Mouse (Mus musculus): ENCODE results near the gene Phf3. TPM values are rescaled to one million over a fixed set of nuclear protein-coding genes. Genes with fewer than 3 reads are reported as not detected.

Gene Phf3
- polyA plus RNA-seq, 1 experiment from 2014 or later, result 44.9 TPM

GRCm38 (mm10) chr1:30790220-30790619, 83.5 kb downstream of the Phf3 start:
- H3K9me3 ChIP-seq, result no peaks in the 10 kb centered on the region
- no peaks in the 10 kb centered on the region for H3K27me3 ChIP-seq
- no peak overlapping the region for H3K27ac ChIP-seq
- H3K36me3 ChIP-seq, result no peaks in the 10 kb centered on the region
- H3K9ac ChIP-seq (replicated peaks), result no peak overlapping the region
- WGBS, result 84% methylated on average over 1 of the region's 1 CpGs
- H3K4me2 ChIP-seq, result no peak overlapping the region
- H3K4me1 ChIP-seq (replicated peaks), result no peaks in the 10 kb centered on the region
- ATAC-seq (ENCODE audit: insufficient number of reproducible peaks, insufficient read depth, low FRiP score, low TSS enrichment, low read depth), result no peak
- no peak overlapping the region for H3K4me3 ChIP-seq (replicated peaks)

- H3K4me2 ChIP-seq, result no peak overlapping the region
- H3K27ac ChIP-seq, result no peak overlapping the region
- no peaks in the 10 kb centered on the region for H3K36me3 ChIP-seq
- 81% methylated on average over 1 of the region's 1 CpGs for WGBS
- no peak for ATAC-seq (ENCODE audit: insufficient number of reproducible peaks, insufficient read depth, low FRiP score, low TSS enrichment, low read depth)
- no peaks in the 10 kb centered on the region for H3K9me3 ChIP-seq
- H3K4me1 ChIP-seq (replicated peaks), result no peaks in the 10 kb centered on the region
- H3K4me3 ChIP-seq (replicated peaks), result no peak overlapping the region
- no peak overlapping the region for H3K9ac ChIP-seq (replicated peaks)
- no peaks in the 10 kb centered on the region for H3K27me3 ChIP-seq
These were observed 84.0 kb downstream of the Phf3 start for GRCm38 (mm10) chr1:30789689-30790088.

- WGBS, result 69% methylated on average over 2 of the region's 2 CpGs
- Histone ChIP-seq H3K9ac (replicated peaks) (no peak overlapping the region), H3K36me3 (no peaks in the 10 kb centered on the region), H3K9me3 (no peaks in the 10 kb centered on the region), H3K4me1 (replicated peaks) (no peaks in the 10 kb centered on the region), H3K27ac (no peak overlapping the region), H3K4me3 (replicated peaks) (no peak overlapping the region), H3K27me3 (no peaks in the 10 kb centered on the region), H3K4me2 (no peak overlapping the region)
- ATAC-seq (ENCODE audit: insufficient number of reproducible peaks, insufficient read depth, low FRiP score, low TSS enrichment, low read depth), result no peak
These were observed 84.7 kb downstream of the Phf3 start for GRCm38 (mm10) chr1:30789001-30789400.

- no peak overlapping the region for H3K27ac ChIP-seq
- WGBS, result 90% methylated on average over 9 of the region's 9 CpGs
- ATAC-seq (ENCODE audit: insufficient number of reproducible peaks, insufficient read depth, low FRiP score, low TSS enrichment, low read depth), result no peak
These were observed 87.1 kb downstream of the Phf3 start for GRCm38 (mm10) chr1:30786583-30786982.

GRCm38 (mm10) chr1:30783741-30784140, 90.0 kb downstream of the Phf3 start:
- WGBS, result 80% methylated on average over 6 of the region's 6 CpGs
- no peak overlapping the region for H3K4me2 ChIP-seq
- ATAC-seq (ENCODE audit: insufficient number of reproducible peaks, insufficient read depth, low FRiP score, low TSS enrichment, low read depth), result no peak
- no peaks in the 10 kb centered on the region for H3K36me3 ChIP-seq
- no peak overlapping the region for H3K9ac ChIP-seq (replicated peaks)
- H3K27me3 ChIP-seq, result no peaks in the 10 kb centered on the region
- H3K9me3 ChIP-seq, result no peaks in the 10 kb centered on the region
- H3K4me3 ChIP-seq (replicated peaks), result no peak overlapping the region
- H3K4me1 ChIP-seq (replicated peaks), result no peaks in the 10 kb centered on the region
- H3K27ac ChIP-seq, result no peak overlapping the region

More at GRCm38 (mm10) chr1:30786583-30786982, 87.1 kb downstream of the Phf3 start:
- Histone ChIP-seq H3K9me3 (no peaks in the 10 kb centered on the region), H3K4me3 (replicated peaks) (no peak overlapping the region), H3K27me3 (no peaks in the 10 kb centered on the region), H3K9ac (replicated peaks) (no peak overlapping the region), H3K4me2 (no peak overlapping the region), H3K36me3 (no peaks in the 10 kb centered on the region), H3K4me1 (replicated peaks) (no peaks in the 10 kb centered on the region)

- Histone ChIP-seq H3K27ac (no peak overlapping the region), H3K4me3 (replicated peaks) (no peak overlapping the region), H3K4me1 (replicated peaks) (no peaks in the 10 kb centered on the region), H3K9ac (replicated peaks) (no peak overlapping the region), H3K36me3 (no peaks in the 10 kb centered on the region), H3K9me3 (no peaks in the 10 kb centered on the region), H3K4me2 (no peak overlapping the region), H3K27me3 (no peaks in the 10 kb centered on the region)
- 46% methylated on average over 6 of the region's 6 CpGs for WGBS
- ATAC-seq (ENCODE audit: insufficient number of reproducible peaks, insufficient read depth, low FRiP score, low TSS enrichment, low read depth), result no peak
These were observed 93.4 kb downstream of the Phf3 start for GRCm38 (mm10) chr1:30780293-30780692.

GRCm38 (mm10) chr1:30779562-30779961, 94.2 kb downstream of the Phf3 start:
- ATAC-seq (ENCODE audit: insufficient number of reproducible peaks, insufficient read depth, low FRiP score, low TSS enrichment, low read depth), result no peak
- H3K9ac ChIP-seq (replicated peaks), result no peak overlapping the region

GRCm38 (mm10) chr1:30778374-30779005, 95.2 kb downstream of the Phf3 start:
- Histone ChIP-seq H3K36me3 (no peaks in the 10 kb centered on the region), H3K9ac (replicated peaks) (no peak overlapping the region), H3K4me1 (replicated peaks) (no peaks in the 10 kb centered on the region), H3K4me3 (replicated peaks) (no peak overlapping the region), H3K27me3 (no peaks in the 10 kb centered on the region), H3K27ac (no peak overlapping the region), H3K4me2 (0 out of 2 replicates have a peak overlapping the region, but pooled peaks have one; percentile 32), H3K9me3 (no peaks in the 10 kb centered on the region)
- peak; percentile 56; the same call in 1 of the 2 replicates for ATAC-seq (ENCODE audit: insufficient number of reproducible peaks, insufficient read depth, low FRiP score, low TSS enrichment, low read depth)
- WGBS, result 19% methylated on average over 14 of the region's 14 CpGs

More at GRCm38 (mm10) chr1:30779562-30779961, 94.2 kb downstream of the Phf3 start:
- no peaks in the 10 kb centered on the region for H3K9me3 ChIP-seq
- H3K27me3 ChIP-seq, result no peaks in the 10 kb centered on the region
- no peak overlapping the region for H3K4me2 ChIP-seq
- no peak overlapping the region for H3K27ac ChIP-seq
- H3K4me1 ChIP-seq (replicated peaks), result no peaks in the 10 kb centered on the region
- 86% methylated on average over 3 of the region's 3 CpGs for WGBS
- no peaks in the 10 kb centered on the region for H3K36me3 ChIP-seq
- no peak overlapping the region for H3K4me3 ChIP-seq (replicated peaks)

- Histone ChIP-seq H3K27ac (no peak overlapping the region), H3K4me2 (no peak overlapping the region), H3K4me3 (replicated peaks) (no peak overlapping the region), H3K36me3 (no peaks in the 10 kb centered on the region), H3K9me3 (no peaks in the 10 kb centered on the region), H3K4me1 (replicated peaks) (no peaks in the 10 kb centered on the region), H3K27me3 (no peaks in the 10 kb centered on the region), H3K9ac (replicated peaks) (no peak overlapping the region)
- 64% methylated on average over 2 of the region's 2 CpGs for WGBS
- no peak for ATAC-seq (ENCODE audit: insufficient number of reproducible peaks, insufficient read depth, low FRiP score, low TSS enrichment, low read depth)
These were observed 97.5 kb downstream of the Phf3 start for GRCm38 (mm10) chr1:30776196-30776595.

- Histone ChIP-seq H3K9me3 (no peaks in the 10 kb centered on the region), H3K4me3 (replicated peaks) (no peak overlapping the region), H3K4me2 (no peak overlapping the region), H3K27me3 (no peaks in the 10 kb centered on the region), H3K9ac (replicated peaks) (no peak overlapping the region), H3K36me3 (no peaks in the 10 kb centered on the region), H3K4me1 (replicated peaks) (no peaks in the 10 kb centered on the region), H3K27ac (no peak overlapping the region)
- 86% methylated on average over 6 of the region's 6 CpGs for WGBS
- no peak for ATAC-seq (ENCODE audit: insufficient number of reproducible peaks, insufficient read depth, low FRiP score, low TSS enrichment, low read depth)
These were observed 100.1 kb downstream of the Phf3 start for GRCm38 (mm10) chr1:30773662-30774061.

GRCm38 (mm10) chr1:30772851-30773250, 100.9 kb downstream of the Phf3 start:
- WGBS, result 83% methylated on average over 7 of the region's 7 CpGs
- no peaks in the 10 kb centered on the region for H3K27me3 ChIP-seq

GRCm38 (mm10) chr1:30771772-30772171, 101.9 kb downstream of the Phf3 start:
- Histone ChIP-seq H3K4me1 (replicated peaks) (no peaks in the 10 kb centered on the region), H3K4me3 (replicated peaks) (no peak overlapping the region), H3K27me3 (no peaks in the 10 kb centered on the region), H3K9me3 (no peaks in the 10 kb centered on the region), H3K9ac (replicated peaks) (no peak overlapping the region), H3K4me2 (no peak overlapping the region), H3K36me3 (no peaks in the 10 kb centered on the region), H3K27ac (no peak overlapping the region)
- 82% methylated on average over 6 of the region's 6 CpGs for WGBS
- ATAC-seq (ENCODE audit: insufficient number of reproducible peaks, insufficient read depth, low FRiP score, low TSS enrichment, low read depth), result 0 out of 2 replicates have a peak, but pooled peaks have one; percentile 26

More at GRCm38 (mm10) chr1:30772851-30773250, 100.9 kb downstream of the Phf3 start:
- no peak for ATAC-seq (ENCODE audit: insufficient number of reproducible peaks, insufficient read depth, low FRiP score, low TSS enrichment, low read depth)
- H3K4me1 ChIP-seq (replicated peaks), result no peaks in the 10 kb centered on the region
- no peak overlapping the region for H3K4me3 ChIP-seq (replicated peaks)
- H3K9ac ChIP-seq (replicated peaks), result no peak overlapping the region
- H3K4me2 ChIP-seq, result no peak overlapping the region
- no peak overlapping the region for H3K27ac ChIP-seq
- no peaks in the 10 kb centered on the region for H3K36me3 ChIP-seq
- no peaks in the 10 kb centered on the region for H3K9me3 ChIP-seq
